Mouse (Mus musculus) activated CD4-positive, CD25-positive, alpha-beta regulatory T cell, adult 4 months (primary cell): Measurements from ENCODE around the gene Capns1. TPM values are rescaled to one million over a fixed set of nuclear protein-coding genes. Genes with fewer than 3 reads are reported as not detected.

Experiments used
- ATAC-seq: one replicate; pipeline ENCODE4 v1.8.0; 2017
- polyA plus RNA-seq, 2 experiments: library from polyadenylated mRNA; unstranded; fragments of 100-300 nt; shearing (Covaris generic); gene quantifications; one replicate each; pipeline ENCODE4 v1.2.1; 2017

Gene Capns1
- polyA plus RNA-seq, 2 experiments from 2014 or later, result 72.6 to 76.3 TPM

DNA sequence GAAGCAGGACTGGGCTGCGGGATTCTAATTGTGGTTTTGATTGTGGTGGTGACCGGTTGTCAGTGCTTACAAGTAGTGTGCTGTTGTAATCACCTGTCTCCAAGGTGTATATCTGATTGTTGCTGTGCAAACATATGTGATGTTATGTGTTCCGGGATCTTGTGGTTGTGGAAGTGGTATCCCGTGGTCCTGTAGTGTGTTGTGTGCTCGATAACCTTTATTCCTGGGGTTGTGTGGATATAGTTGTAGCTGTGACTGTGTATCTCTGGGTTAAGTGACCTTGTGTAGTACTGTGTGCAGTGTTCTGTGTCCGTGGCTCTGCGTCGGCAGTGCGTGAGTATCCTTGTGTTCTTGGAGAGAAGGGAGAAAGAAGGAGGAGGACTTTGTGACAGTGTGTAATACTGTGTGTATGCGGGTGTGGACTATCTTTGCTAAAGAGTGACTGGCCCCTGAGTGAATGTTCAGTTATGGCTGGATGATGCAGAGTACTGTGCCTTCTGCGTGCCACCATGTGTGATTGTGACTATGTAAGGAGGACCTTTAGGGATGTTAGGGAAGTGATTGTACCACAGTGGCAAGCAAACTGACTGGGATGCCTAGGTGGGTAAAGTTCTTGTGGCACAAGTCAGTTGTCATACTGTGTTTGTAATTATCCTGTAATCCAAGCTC, 28.2 kb downstream of the Capns1 start:
- ATAC-seq, result no peak

DNA sequence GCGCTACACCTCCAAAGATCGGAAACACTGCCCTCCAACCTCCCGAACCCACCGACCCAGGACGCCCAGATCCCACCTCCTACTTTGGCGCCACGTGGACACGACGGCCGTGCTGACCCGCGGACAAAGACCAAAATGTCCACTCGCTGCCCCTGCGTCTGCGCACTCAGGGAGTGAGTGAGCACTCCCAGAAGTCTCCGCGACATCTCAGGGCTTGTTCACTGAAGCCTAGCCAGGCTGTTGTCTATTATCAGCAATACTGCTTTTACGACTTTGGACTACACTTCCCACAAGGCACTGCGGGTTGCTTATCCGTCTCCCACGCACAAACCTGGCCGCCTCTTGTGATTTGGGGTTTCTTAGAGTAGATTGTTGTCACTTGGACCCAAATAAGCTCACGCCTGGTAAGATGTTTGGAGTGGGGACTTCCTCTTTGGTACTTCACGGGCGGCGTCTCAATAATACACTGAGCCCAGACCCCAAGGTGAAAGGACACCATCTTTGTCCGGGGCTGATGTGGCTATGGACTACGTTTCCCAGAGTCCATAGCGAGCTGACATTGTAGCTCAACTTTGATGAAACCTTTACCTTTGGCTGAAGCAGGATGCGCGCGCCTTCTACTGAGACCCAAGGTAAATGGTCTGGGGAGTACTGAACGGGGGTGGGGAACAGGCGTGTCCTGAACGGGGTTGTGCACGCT, 28.9 kb downstream of the Capns1 start, which contains the start of gene Zfp146:
Gene Zfp146, minus strand, starts transcription at position 168 of the 700 bp plus-strand sequence.
- ATAC-seq, result peak; percentile 93

DNA sequence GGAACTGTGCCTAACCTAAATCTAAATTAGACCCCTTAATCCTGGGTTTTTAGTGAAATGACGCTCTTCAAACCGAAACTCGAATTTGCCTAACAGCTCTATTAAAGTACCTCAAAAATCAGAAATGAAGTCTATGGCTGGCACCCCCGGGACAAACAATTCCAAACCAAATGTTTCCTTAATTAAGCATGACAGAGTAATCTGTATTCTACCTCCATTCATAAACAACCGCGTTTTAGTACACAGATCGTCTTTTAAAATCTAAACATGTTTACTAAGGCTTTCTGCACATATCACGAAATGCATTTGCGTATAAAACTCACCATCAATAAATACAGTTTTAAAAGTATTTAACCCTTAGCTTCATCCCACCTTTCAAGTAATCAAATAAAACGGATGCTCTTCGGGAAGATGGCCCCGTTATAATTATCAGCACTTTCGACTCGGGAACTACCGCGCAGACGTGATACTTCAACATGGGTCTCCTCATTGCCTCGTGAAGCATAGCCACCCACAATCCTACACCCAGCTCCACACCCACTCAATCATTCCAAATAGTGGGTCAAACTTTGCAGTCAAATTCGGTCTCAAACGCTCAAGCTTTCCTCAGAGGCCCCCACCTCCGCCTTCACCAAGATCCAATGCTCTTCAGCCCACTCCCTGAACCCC, 29.6 kb downstream of the Capns1 start:
- peak; percentile 42 for ATAC-seq

DNA sequence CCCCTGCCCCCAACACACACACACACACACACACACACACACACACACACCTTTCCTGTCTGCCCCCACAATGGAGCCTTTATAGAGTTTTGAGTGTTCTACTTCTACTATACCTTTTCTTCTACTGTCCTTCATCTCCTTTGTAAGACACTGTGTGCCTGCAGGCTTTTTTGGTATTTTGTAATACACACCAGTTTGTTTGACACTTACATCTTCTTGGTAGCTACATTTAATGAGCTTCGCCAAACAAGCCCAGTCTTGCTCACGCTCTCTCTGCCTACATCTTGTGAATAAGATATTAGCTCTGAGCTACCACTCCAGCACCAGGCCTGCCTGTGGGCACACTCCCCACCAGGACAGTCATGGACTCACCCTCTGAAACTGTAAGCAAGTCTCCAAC, 33.9 kb downstream of the Capns1 start:
- ATAC-seq, result no peak

DNA sequence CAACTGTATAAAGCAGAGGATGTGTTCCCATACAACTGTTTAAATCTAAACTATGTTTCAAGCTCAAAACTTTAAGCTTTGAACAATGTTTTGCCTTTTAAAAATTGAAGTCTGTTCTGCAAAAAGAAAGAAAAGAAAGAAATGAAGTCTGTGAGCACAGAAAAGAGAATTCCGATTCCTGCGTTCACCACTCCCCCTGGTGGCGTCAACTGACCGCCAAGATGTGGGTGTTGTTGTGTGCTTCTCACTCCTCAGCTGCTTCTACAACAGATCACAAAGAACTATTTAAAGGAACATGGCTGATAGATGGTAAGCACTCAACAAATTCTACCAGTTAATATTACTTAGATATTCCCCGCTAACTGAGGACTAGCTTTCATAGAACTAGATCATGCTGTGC, 35.5 kb downstream of the Capns1 start:
- no peak for ATAC-seq

DNA sequence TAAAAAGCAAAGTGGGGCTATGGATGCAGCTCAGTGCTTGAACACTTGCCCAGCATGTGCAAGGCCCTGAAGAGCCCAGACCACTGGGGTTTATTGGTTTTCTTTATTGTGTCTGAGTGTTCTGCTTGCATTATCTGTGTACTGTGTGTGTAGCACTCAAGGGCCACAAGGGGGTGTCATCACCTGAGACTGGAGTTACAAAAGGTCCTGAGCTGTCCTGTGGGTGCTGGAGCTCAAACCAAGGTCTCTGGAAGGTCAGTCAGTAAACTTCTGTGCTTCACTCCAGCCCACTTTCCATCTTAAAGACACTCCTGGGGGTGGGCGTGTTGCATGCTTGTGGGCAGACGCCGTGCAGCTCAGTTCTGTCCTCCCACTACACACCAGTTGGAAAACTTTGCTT, 43.1 kb downstream of the Capns1 start:
- no peak for ATAC-seq

DNA sequence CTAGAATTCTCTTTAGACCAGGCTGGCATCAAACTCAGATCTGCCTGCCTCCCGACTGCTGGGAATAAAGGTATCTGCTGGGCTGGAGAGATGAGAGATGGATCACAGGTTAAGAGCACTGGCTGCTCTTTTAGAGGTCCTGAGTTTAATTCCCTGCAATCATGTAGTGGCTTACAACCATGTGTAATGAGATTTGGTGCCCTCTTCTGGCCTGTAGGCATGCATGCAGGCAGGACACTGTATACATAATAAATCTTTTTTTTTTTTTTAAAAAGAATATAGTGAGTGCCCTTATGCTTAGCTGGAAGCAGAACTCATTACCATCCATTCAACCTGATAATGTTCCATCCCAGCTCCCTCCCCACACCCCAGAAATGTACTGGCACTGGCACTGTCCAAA, 44.6 kb downstream of the Capns1 start:
- no peak for ATAC-seq

DNA sequence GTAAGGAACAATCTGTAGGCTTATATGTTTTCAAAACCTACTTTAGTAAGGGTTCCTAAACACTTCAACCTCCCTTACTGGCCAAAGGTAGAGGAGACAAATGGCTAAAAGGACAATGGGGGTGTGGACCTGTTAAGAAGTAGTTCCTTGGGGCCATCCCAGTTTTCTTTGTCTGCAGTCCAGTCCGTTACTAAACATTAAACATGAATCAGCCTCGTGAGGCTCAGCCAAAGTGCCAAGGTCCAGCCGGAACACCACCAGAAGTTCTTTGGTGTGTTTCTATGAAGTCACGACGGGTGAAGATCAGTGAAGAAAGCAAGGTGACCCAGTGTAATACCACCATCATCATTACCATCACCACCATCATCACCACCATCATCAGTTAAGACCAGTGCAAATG, 51.6 kb downstream of the Capns1 start:
- ATAC-seq, result no peak

DNA sequence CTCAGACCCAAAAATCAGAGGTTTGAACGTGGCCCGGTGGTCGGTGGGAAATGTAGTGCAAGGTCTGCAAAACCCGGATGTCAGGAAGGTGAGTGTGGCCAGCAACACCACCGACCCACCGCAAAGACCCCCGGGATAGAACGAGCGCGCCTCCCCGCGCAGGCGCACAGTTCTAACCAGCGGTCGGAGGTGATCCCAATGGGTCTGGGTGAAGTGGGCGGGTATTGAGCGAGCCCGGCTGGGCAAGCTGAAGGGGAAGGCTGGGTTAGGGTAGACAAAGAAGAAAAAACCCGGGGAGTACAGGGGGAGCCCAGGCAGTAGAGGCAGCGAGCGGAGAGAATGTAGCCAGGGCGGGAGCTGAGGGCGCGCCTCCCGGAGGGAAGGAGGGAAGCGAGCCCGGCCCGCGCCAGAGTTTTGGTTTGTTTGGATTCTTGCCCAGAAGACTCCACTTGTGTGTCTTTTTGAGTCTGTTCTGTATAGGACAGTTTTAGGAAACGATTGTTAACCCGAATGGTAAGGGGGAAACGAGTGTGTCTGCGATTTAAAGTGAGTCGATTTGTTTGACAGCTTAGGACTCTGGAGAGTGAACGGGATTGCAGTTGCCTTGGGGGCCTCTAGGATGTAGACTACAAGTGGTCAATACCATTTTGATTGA, 54.9 kb downstream of the Capns1 start:
- ATAC-seq, result no peak

DNA sequence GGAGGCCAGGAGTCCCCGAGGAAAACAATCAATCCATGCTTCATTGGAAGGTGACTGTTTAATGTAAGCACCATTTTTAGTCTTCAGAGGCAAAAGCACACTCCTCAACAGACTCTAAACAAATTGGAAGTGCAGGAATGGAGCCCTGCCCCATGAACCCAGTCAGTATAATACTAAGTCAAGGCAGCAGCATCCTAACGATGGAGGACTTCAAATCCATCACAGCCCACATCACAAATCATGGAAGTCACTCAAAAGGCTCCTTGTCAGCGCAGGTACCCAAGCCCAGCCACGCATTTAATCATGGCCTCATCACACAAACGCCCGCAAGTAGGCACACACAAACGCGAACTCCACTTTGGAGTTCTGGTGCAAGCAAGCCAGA, 55.4 kb downstream of the Capns1 start:
- no peak for ATAC-seq

Other genes starting within 250 kb of the Capns1 start
- 1 to 10 TPM; 4.0 to 4.5 TPM for gene Zfp74, start 244.7 kb downstream of the Capns1 start, polyA plus RNA-seq
- gene Zfp568, start 214.9 kb downstream of the Capns1 start, polyA plus RNA-seq, result 1 to 10 TPM; 1.0 to 1.5 TPM
- 1 to 10 TPM; 4.3 to 5.2 TPM for gene Zfp14, start 147.4 kb downstream of the Capns1 start, polyA plus RNA-seq
- 1 to 10 TPM; 4.9 to 5.5 TPM for gene Zfp82, start 125.9 kb downstream of the Capns1 start, polyA plus RNA-seq
- 1 to 10 TPM; 1.9 to 3.2 TPM for gene Gm26920, start 108.4 kb downstream of the Capns1 start, polyA plus RNA-seq
- 1 to 10 TPM; 8.4 to 9.9 TPM for gene Zfp566, start 108.3 kb downstream of the Capns1 start, polyA plus RNA-seq
- 10 to 100 TPM; 56.6 to 88.9 TPM for gene Zfp260, start 104.0 kb downstream of the Capns1 start, polyA plus RNA-seq
- gene Zfp382, start 76.9 kb downstream of the Capns1 start, polyA plus RNA-seq, result 10 to 100 TPM; 11.8 to 13.4 TPM
- 10 to 100 TPM; 11.4 to 18.0 TPM for gene Zfp146, start 29.1 kb downstream of the Capns1 start, polyA plus RNA-seq
- gene Cox7a1, start 14.7 kb downstream of the Capns1 start, polyA plus RNA-seq, result 1 to 10 TPM in 1 of 2 experiments, not detected in 1; 4.6 TPM
- 10 to 100 TPM; 43.3 to 55.7 TPM for gene Polr2i, start 33.1 kb upstream of the Capns1 start, polyA plus RNA-seq
- 100 to 1,000 TPM; 124 to 138 TPM for gene Tbcb, start 33.5 kb upstream of the Capns1 start, polyA plus RNA-seq
- not detected for gene Ovol3, start 36.9 kb upstream of the Capns1 start, polyA plus RNA-seq
- under 1 TPM; 0.33 to 0.48 TPM for gene Thap8, start 81.3 kb upstream of the Capns1 start, polyA plus RNA-seq
- 1 to 10 TPM; 2.9 TPM for gene Wdr62, start 81.6 kb upstream of the Capns1 start, polyA plus RNA-seq
- gene Clip3, start 92.9 kb upstream of the Capns1 start, polyA plus RNA-seq, result 1 to 10 TPM; 3.8 to 5.2 TPM
- gene Alkbh6, start 109.9 kb upstream of the Capns1 start, polyA plus RNA-seq, result 100 to 1,000 TPM; 121 to 130 TPM
- gene Syne4, start 116.0 kb upstream of the Capns1 start, polyA plus RNA-seq, result 1 to 10 TPM; 2.9 to 6.4 TPM
- not detected for gene E130208F15Rik, start 122.9 kb upstream of the Capns1 start, polyA plus RNA-seq
- gene Sdhaf1, start 125.1 kb upstream of the Capns1 start, polyA plus RNA-seq, result 1 to 10 TPM; 4.2 to 8.5 TPM
- gene Lrfn3, start 164.0 kb upstream of the Capns1 start, polyA plus RNA-seq, result not detected
- gene Tyrobp, start 214.9 kb upstream of the Capns1 start, polyA plus RNA-seq, result 1 to 10 TPM in 1 of 2 experiments, not detected in 1; 8.1 TPM
- gene Hcst, start 221.0 kb upstream of the Capns1 start, polyA plus RNA-seq, result 100 to 1,000 TPM; 433 to 632 TPM
- gene Nfkbid, start 222.9 kb upstream of the Capns1 start, polyA plus RNA-seq, result 10 to 100 TPM; 36.5 to 41.2 TPM
- 1 to 10 TPM; 3.0 to 4.3 TPM for gene Aplp1, start 246.7 kb upstream of the Capns1 start, polyA plus RNA-seq